Mouse (Mus musculus) limb, embryonic 13.5 days (tissue): Measurements from ENCODE around the gene Ncapg. TPM values are rescaled to one million over a fixed set of nuclear protein-coding genes. Genes with fewer than 3 reads are reported as not detected.

Experiments
- ATAC-seq: fragments of 200-750 bp; cut with Nextera tagmentation; 2 replicates; pipeline ENCODE4 v1.8.0; 2017; ENCODE audit warnings: low read depth, moderate number of reproducible peaks, moderate TSS enrichment; ENCODE audit not compliant: low FRiP score
- H3K27ac ChIP-seq: fragments of 300-500 bp; sonication (generic); 2 replicates; pipeline ENCODE4 v1.5.1; 2015; ENCODE audit warnings: inconsistent platforms, mild to moderate bottlenecking, moderate library complexity
- H3K27me3 ChIP-seq: fragments of 300-500 bp; sonication (generic); 2 replicates; pipeline ENCODE4 v1.6.1; 2015; ENCODE audit warnings: mild to moderate bottlenecking, inconsistent platforms
- H3K36me3 ChIP-seq: fragments of 300-500 bp; sonication (generic); 2 replicates; pipeline ENCODE4 v1.6.1; 2015; ENCODE audit warnings: inconsistent platforms, mild to moderate bottlenecking, moderate library complexity
- H3K4me1 ChIP-seq: fragments of 300-500 bp; sonication (generic); 2 replicates; pipeline ENCODE4 v1.6.1; 2015; ENCODE audit warnings: inconsistent platforms
- H3K4me2 ChIP-seq: fragments of 300-500 bp; sonication (generic); replicated peaks from 2 replicates; pipeline ENCODE4 v1.6.1; 2015; ENCODE audit warnings: inconsistent platforms, mild to moderate bottlenecking, moderate library complexity
- H3K4me3 ChIP-seq: fragments of 300-500 bp; sonication (generic); 2 replicates; pipeline ENCODE4 v1.5.1; 2015; ENCODE audit warnings: moderate library complexity, mild to moderate bottlenecking, inconsistent platforms
- H3K9ac ChIP-seq: fragments of 300-500 bp; sonication (generic); 2 replicates; pipeline ENCODE4 v1.6.1; 2015; ENCODE audit warnings: mild to moderate bottlenecking, inconsistent platforms
- H3K9me3 ChIP-seq: fragments of 300-500 bp; sonication (generic); 2 replicates; pipeline ENCODE4 v1.6.1; 2016; ENCODE audit warnings: inconsistent platforms
- WGBS: fragments of 180-500 bp; shearing (Covaris S2); methylation state at CpG from one replicate; pipeline ENCODE4 v1.1.7; 2015; 5-methylcytosine and 5-hydroxymethylcytosine counted together
- polyA plus RNA-seq: library from polyadenylated mRNA; unstranded; fragments of >200 nt; fragmentation: Nextera tagmentation; extraction: Ambion mirVana; gene quantifications from 2 replicates; pipeline ENCODE4 v1.2.1, GENCODE M21; 2015

Gene Ncapg
- polyA plus RNA-seq, 1 experiment from 2014 or later: 48.2 TPM

DNA sequence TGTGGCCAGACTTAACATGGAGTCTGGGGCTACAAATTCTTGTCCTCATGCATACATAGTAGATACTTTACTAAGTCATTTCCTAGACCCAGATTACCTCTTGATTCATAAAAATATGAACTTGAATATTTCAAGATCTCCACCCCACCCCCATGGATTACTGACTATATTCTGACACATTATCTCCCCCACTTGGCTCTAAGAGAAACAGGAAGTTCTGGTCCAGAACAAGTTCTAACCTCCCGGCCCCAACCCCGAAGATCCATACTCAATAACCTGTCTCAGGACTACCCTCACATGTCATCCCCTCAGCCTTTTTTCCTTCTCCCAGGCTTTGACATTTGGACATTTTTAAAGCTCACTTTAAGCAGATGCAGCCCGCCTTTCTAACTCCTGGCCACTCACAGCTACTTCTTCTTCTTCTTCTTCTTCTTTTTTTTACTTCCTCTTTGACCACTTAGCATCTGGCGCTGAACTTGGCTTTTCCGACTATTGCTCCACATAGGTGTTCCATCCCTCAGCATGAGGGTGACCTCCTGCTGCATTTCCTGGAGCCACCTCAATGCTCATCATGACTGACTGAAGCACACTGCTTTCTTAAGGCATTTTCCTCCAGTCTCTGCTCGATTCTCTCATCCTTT is 49.2 kb downstream of the Ncapg start:
- Histone ChIP-seq H3K9ac (no peak overlapping the region), H3K4me1 (no peaks in the 10 kb centered on the region), H3K9me3 (no peaks in the 10 kb centered on the region), H3K4me3 (no peak overlapping the region), H3K27me3 (no peaks in the 10 kb centered on the region), H3K4me2 (no peak overlapping the region), H3K27ac (no peak overlapping the region), H3K36me3 (no peaks in the 10 kb centered on the region)
- ATAC-seq: no peak
- WGBS: 86% methylated on average over 6 of the region's 6 CpGs

DNA sequence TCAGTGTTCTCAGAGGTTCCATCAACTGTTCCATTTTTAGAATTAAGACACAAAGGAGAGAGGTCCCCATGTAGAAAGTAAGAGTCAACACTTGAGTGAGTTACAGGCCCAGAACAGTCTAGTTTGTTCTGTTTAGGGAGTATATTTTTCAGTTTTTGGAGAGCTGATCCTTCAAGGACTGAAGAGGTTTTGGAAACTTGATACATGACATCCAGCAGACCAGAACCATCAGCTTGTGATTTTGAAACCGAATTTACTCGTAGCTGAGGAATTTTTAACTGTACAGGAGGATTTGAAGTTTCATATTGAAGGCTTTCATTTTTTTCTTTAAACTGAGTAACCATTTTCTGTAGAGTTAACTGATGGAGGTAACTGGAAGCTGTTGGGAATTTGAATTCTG is 64.0 kb downstream of the Ncapg start:
- 81% methylated on average over 2 of the region's 2 CpGs for WGBS
- Histone ChIP-seq H3K4me1 (no peaks in the 10 kb centered on the region), H3K4me3 (no peak overlapping the region), H3K27ac (no peak overlapping the region), H3K27me3 (no peaks in the 10 kb centered on the region), H3K36me3 (peaks cover 13% of the 10 kb centered on the region), H3K4me2 (no peak overlapping the region), H3K9ac (no peak overlapping the region), H3K9me3 (no peaks in the 10 kb centered on the region)
- ATAC-seq: no peak

DNA sequence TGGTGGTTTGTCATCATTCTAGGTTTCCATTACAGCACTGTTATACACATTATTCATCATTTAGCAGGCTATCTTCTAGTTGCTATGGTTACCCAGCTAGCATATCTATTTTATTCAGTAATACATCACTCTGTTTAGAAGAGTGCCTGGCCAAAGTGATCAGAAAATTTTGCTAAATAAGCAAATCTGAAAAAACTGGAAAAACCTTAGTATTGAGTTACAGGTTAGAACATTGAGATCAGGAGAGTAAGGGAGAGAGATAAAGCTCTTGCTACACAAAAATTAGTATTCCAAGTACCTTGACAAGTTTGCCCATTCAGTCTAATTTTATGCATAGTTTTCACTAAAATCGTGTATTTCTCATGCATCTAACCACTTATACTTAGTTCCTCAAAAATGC is 68.2 kb downstream of the Ncapg start:
- 92% methylated on average over 1 of the region's 1 CpGs for WGBS
- Histone ChIP-seq H3K27me3 (no peaks in the 10 kb centered on the region), H3K36me3 (peaks cover 15% of the 10 kb centered on the region), H3K9ac (no peak overlapping the region), H3K4me3 (no peak overlapping the region), H3K4me2 (no peak overlapping the region), H3K9me3 (no peaks in the 10 kb centered on the region), H3K27ac (no peak overlapping the region), H3K4me1 (no peaks in the 10 kb centered on the region)
- no peak for ATAC-seq

Other genes starting within 250 kb of the Ncapg start
- 122 and 128 TPM in 2 replicates for gene Qdpr, start 219.7 kb upstream of the Ncapg start, polyA plus RNA-seq
- gene Clrn2, start 216.2 kb upstream of the Ncapg start, polyA plus RNA-seq: not detected in 2 replicates
- 78.2 and 78.8 TPM in 2 replicates for gene Lap3, start 176.5 kb upstream of the Ncapg start, polyA plus RNA-seq
- 256 and 263 TPM in 2 replicates for gene Med28, start 149.7 kb upstream of the Ncapg start, polyA plus RNA-seq
- 2.1 and 2.6 TPM in 2 replicates for gene Fam184b, start 30.3 kb upstream of the Ncapg start, polyA plus RNA-seq
- 22.9 and 25.4 TPM in 2 replicates for gene Lcorl, start 187.7 kb downstream of the Ncapg start, polyA plus RNA-seq